Mouse (Mus musculus) C2C12 (cell line): ENCODE measurements around the gene Tgfb1. TPM values are rescaled to one million over a fixed set of nuclear protein-coding genes. Genes with fewer than 3 reads are reported as not detected.

Source experiments
- H3K27me3 ChIP-seq: one replicate; pipeline ENCODE4 v1.6.1; 2011; ENCODE audit not compliant: control insufficient read depth, insufficient read depth, insufficient read length
- H3K36me3 ChIP-seq: one replicate; pipeline ENCODE4 v1.6.1; 2011; ENCODE audit not compliant: control insufficient read depth, insufficient read depth
- H3K4me3 ChIP-seq: one replicate; pipeline ENCODE4 v1.5.1; 2011; ENCODE audit warnings: mild to moderate bottlenecking, control low read depth; ENCODE audit not compliant: poor library complexity, insufficient read depth, severe bottlenecking
- H3K79me2 ChIP-seq: one replicate; pipeline ENCODE4 v1.6.1; 2011; ENCODE audit not compliant: control insufficient read depth, insufficient read depth
- H3K79me3 ChIP-seq: one replicate; pipeline ENCODE4 v1.6.1; 2011; ENCODE audit warnings: low read depth, control low read depth
- H3ac ChIP-seq: one replicate; pipeline ENCODE3; 2011; ENCODE audit warnings: low read depth; ENCODE audit not compliant: control insufficient read depth, insufficient read length
- CEBPB ChIP-seq: IDR thresholded peaks from one replicate; pipeline ENCODE4 v1.6.1; 2011; ENCODE audit warnings: low read depth, mild to moderate bottlenecking, control low read depth, moderate library complexity
- CTCF ChIP-seq: IDR thresholded peaks from one replicate; pipeline ENCODE4 v1.5.1; 2011; ENCODE audit not compliant: control insufficient read depth, insufficient read depth, insufficient read length
- FOSL1 ChIP-seq: IDR thresholded peaks from one replicate; pipeline ENCODE4 v1.8.0; 2011; ENCODE audit warnings: mild to moderate bottlenecking, low read length; ENCODE audit not compliant: poor library complexity, insufficient read depth, severe bottlenecking
- MAX ChIP-seq: IDR thresholded peaks from one replicate; pipeline ENCODE4 v1.6.1; 2011; ENCODE audit warnings: mild to moderate bottlenecking, control low read depth
- MYOD1 ChIP-seq: IDR thresholded peaks from one replicate; pipeline ENCODE4 v1.6.1; 2011; ENCODE audit warnings: low read depth; ENCODE audit not compliant: control insufficient read depth, insufficient read length
- MYOG ChIP-seq: IDR thresholded peaks from one replicate; pipeline ENCODE4 v1.6.1; 2011; ENCODE audit not compliant: control insufficient read depth, insufficient read length; ENCODE audit errors: extremely low read depth
- USF1 ChIP-seq: IDR thresholded peaks from one replicate; pipeline ENCODE4 v1.6.1; 2011; ENCODE audit warnings: low read depth, mild to moderate bottlenecking, control low read depth, moderate library complexity
- polyA plus RNA-seq: library from polyadenylated mRNA; unstranded; fragments of >200 nt; fragmentation: generic; extraction: Trizol; gene quantifications from one replicate; pipeline ENCODE4 v1.2.1, GENCODE M21; 2012; ENCODE audit warnings: missing spikeins

Tgfb1 gene
- polyA plus RNA-seq, 1 experiment, result 108 TPM

- no peaks in the 10 kb centered on the region for H3K79me3 ChIP-seq
- no peak overlapping the region for H3K4me3 ChIP-seq
- TF ChIP-seq MYOG, result no peak
- TF ChIP-seq MYOD1, result no peak
- no peak for TF ChIP-seq FOSL1
- TF ChIP-seq MAX, result no peak
- TF ChIP-seq USF1, result no peak
- no peak for TF ChIP-seq CEBPB
- no peak for TF ChIP-seq CTCF
- H3K36me3 ChIP-seq, result no peaks in the 10 kb centered on the region
- H3K79me2 ChIP-seq, result no peaks in the 10 kb centered on the region
- no peak overlapping the region for H3ac ChIP-seq
- H3K27me3 ChIP-seq, result peaks cover 8% of the 10 kb centered on the region
Measured at GRCm38 (mm10) chr7:25672442-25672841, 14.4 kb upstream of the Tgfb1 start.

DNA sequence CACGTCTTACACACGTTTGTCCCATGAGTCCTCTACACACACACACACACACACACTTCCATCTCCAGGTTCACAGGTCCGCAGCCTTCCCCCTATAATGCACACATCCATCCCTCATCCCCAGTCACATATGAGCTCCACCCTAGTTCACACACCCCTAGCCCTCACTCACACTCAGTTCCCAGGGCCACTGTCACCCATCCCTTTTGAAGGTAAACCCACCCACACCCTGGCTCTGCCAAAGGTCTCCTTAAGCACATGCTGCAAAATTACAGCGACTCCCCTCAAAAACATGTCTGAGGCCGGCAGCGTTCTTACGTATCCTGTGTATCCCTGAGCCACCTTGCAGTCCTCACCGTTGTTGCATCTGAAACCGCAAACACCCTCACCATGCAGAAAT lies 12.5 kb upstream of the Tgfb1 start:
- no peak for TF ChIP-seq FOSL1
- TF ChIP-seq USF1, result no peak
- no peak for TF ChIP-seq MYOD1
- no peak for TF ChIP-seq MAX
- TF ChIP-seq CTCF, result no peak
- TF ChIP-seq CEBPB, result no peak
- no peak for TF ChIP-seq MYOG
- Histone ChIP-seq H3K4me3 (no peak overlapping the region), H3K36me3 (no peaks in the 10 kb centered on the region), H3K79me3 (no peaks in the 10 kb centered on the region), H3K79me2 (no peaks in the 10 kb centered on the region), H3K27me3 (peaks cover 8% of the 10 kb centered on the region), H3ac (no peak overlapping the region)

DNA sequence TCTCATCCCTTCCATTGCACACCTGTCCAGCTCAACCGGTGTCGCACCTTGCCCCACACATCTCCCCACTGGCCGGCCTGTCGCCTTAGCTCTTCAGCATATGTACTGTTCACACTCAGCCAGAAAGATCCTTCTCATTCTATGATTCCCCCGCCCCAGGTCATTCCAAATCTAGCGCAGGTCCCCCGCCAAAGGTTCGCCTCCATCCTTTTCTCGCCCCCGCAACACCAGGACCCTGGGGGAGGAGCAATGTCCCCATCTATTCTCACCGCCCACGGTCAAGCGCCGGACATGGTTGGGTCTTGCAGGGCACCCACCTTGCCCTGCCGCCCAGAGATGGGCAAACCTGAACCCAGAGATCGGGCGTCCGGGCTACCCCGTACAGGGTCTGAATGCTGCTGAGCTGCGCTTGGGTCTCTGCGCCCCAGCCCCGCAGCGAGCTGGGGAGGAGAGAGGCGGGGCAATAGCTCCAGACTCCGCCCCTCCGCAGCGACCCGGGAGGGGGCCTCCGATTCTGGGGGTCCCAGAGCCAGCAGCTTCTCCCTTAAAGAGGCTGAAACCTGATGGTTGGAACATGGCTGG lies 12.0 kb upstream of the Tgfb1 start, which contains the start of gene Tmem91:
TSS of gene Tmem91 (minus strand) at position 448 of the 582 bp plus-strand sequence.
- no peaks in the 10 kb centered on the region for H3K36me3 ChIP-seq
- H3K4me3 ChIP-seq, result no peak within 1 kb of the TSS
- no peak within 1 kb of the TSS for H3ac ChIP-seq
- peaks cover 8% of the 10 kb centered on the region for H3K27me3 ChIP-seq
- no peaks in the 10 kb centered on the region for H3K79me2 ChIP-seq
- H3K79me3 ChIP-seq, result no peaks in the 10 kb centered on the region
- TF ChIP-seq MYOG, result no peak
- no peak for TF ChIP-seq MAX
- TF ChIP-seq USF1, result no peak
- TF ChIP-seq FOSL1, result no peak
- TF ChIP-seq MYOD1, result no peak
- TF ChIP-seq CEBPB, result no peak
- no peak for TF ChIP-seq CTCF

DNA sequence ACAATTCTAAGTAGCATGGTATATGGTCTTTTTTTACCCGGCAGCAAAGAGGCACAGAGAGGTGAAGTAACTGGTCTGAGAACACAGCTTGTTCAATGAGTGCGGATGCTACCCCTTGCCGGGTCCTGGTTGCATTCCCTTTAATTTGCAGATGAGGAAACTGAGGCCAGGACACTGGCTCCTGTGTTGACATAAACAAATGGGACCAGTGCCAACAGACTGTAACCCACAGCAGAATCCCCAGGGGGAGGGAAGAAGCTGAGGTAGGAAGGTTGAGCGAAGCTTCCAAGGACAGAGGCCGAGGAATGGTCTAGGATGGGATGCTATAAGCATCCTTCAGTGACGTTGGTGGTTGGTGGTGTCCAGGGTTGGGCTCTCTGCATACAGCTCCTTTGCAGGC lies 11.4 kb upstream of the Tgfb1 start:
- H3K79me3 ChIP-seq, result no peaks in the 10 kb centered on the region
- no peak overlapping the region for H3K4me3 ChIP-seq
- peaks cover 8% of the 10 kb centered on the region for H3K27me3 ChIP-seq

GRCm38 (mm10) chr7:25676085-25676781 lies 10.6 kb upstream of the Tgfb1 start:
- Histone ChIP-seq H3K79me2 (no peaks in the 10 kb centered on the region), H3K27me3 (peaks cover 8% of the 10 kb centered on the region), H3ac (no peak overlapping the region), H3K79me3 (no peaks in the 10 kb centered on the region), H3K4me3 (no peak overlapping the region), H3K36me3 (no peaks in the 10 kb centered on the region)
- TF ChIP-seq MYOG (no peak), USF1 (no peak), FOSL1 (no peak), MAX (no peak), MYOD1 (no peak)

More for the DNA sequence above, 11.4 kb upstream of the Tgfb1 start:
- Histone ChIP-seq H3K36me3 (no peaks in the 10 kb centered on the region), H3ac (no peak overlapping the region), H3K79me2 (no peaks in the 10 kb centered on the region)
- TF ChIP-seq MAX, result no peak
- TF ChIP-seq CTCF, result no peak

DNA sequence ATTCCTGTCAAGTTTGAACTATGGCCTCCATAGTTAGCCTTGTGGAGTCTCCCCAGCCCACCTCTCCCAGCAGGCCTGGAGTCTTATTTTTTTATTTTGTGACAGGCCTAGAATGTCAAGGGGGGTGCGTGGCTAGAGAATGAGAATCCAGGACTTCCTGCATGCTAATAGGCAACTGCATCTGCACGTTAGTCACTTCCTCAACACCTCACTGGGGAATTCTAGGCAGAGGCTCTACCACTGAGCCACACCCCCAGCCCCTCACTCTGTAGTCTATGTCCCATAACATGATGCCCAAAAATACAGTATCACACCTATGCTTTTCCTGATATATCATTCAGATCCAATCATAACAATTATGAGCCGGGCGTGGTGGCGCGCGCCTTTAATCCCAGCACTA lies 9.8 kb upstream of the Tgfb1 start:
- Histone ChIP-seq H3K4me3 (no peak overlapping the region), H3K27me3 (peaks cover 8% of the 10 kb centered on the region), H3K36me3 (no peaks in the 10 kb centered on the region), H3K79me3 (no peaks in the 10 kb centered on the region), H3K79me2 (no peaks in the 10 kb centered on the region), H3ac (no peak overlapping the region)
- TF ChIP-seq MYOG (no peak), USF1 (no peak), MAX (no peak), FOSL1 (no peak), CTCF (no peak), CEBPB (no peak), MYOD1 (no peak)
